8 mouse cellular contexts compared by ENCODE assay signal in the genomic region with DNA sequence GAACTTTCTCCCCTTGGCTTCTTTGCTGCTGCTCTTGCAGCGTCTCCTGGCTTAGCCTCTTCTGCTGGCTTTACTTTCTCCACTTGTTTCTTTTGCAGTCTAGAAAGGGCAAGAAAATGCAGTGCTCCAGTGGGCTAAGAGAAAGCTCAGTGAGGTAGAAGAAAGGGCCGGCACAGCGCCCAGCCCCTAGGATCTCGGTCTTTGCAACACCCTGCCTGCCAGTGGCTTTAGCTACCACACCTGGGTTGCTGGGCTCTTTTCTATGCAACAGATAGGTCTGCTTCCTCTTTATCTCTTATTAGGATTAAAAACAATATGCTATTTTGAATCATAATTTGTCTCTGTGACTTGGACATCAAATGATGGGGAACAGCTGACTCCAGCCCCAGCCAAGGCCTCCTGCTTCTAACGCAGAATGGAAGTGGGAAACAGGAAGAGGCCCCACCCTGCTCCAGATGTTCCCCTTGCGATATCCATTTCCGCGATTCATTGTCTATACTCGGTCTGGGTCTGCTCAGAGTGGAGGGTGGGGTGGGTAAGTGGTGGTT.
DNase-seq lines count a peak whose midpoint lies in the region; ATAC-seq and TF ChIP-seq lines count a peak whose summit lies in the region.

No protein-coding gene starts in this region.

- peak; percentile 47 for DNase-seq in kidney, adult 9 months
- DNase-seq in lung, postnatal 36 days: peak; percentile 61
- DNase-seq in thymus, adult 2 months: no peak
- no peak for DNase-seq in urinary bladder, postnatal 10 days (ENCODE audit: low spot score)
- no peak for DNase-seq in ovary, postnatal 36 days (ENCODE audit: low spot score)

- no peak for TF ChIP-seq CTCF in thymus, adult 2 months (IDR thresholded peaks at IDR 0.05; ENCODE audit: borderline replicate concordance, control insufficient read depth, extremely low read depth, insufficient read depth, low read length, poor library complexity)

- no peaks in the 10 kb centered on the region for H3K36me3 ChIP-seq in hindbrain, embryonic 16.5 days (ENCODE audit: control insufficient read depth, insufficient read depth, low read length)
- no peaks in the 10 kb centered on the region for H3K36me3 ChIP-seq in hindbrain, embryonic 13.5 days
- no peaks in the 10 kb centered on the region for H3K36me3 ChIP-seq in embryonic facial prominence, embryonic 13.5 days
- no peaks in the 10 kb centered on the region for H3K36me3 ChIP-seq in thymus, adult 2 months (ENCODE audit: control insufficient read depth, insufficient read depth, low read length)

- no peak overlapping the region for H3K4me2 ChIP-seq in hindbrain, embryonic 16.5 days (ENCODE audit: low read length)
- no peak overlapping the region for H3K4me2 ChIP-seq in hindbrain, embryonic 13.5 days
- H3K4me2 ChIP-seq in embryonic facial prominence, embryonic 13.5 days: 0 out of 2 replicates have a peak overlapping the region, but pooled peaks have one; percentile 11

- H3K4me1 ChIP-seq in hindbrain, embryonic 16.5 days (ENCODE audit: control insufficient read depth, insufficient read depth, low read depth, low read length): peaks cover 4% of the 10 kb centered on the region; the same call in 1 of the 2 replicates
- H3K4me1 ChIP-seq in hindbrain, embryonic 13.5 days (replicated peaks): peaks cover 7% of the 10 kb centered on the region; the same call in 1 of the 2 replicates
- peaks cover 13% of the 10 kb centered on the region for H3K4me1 ChIP-seq in embryonic facial prominence, embryonic 13.5 days
- H3K4me1 ChIP-seq in thymus, adult 2 months (replicated peaks; ENCODE audit: control insufficient read depth, insufficient read depth, low read length): no peaks in the 10 kb centered on the region; the same call in 1 of the 2 replicates

- TF ChIP-seq POLR2A in thymus, adult 2 months (IDR thresholded peaks at IDR 0.05; ENCODE audit: control insufficient read depth, extremely low read depth, insufficient read depth, low read length, poor library complexity): no peak

- no peak overlapping the region for H3K4me3 ChIP-seq in hindbrain, embryonic 16.5 days (ENCODE audit: low read length)
- H3K4me3 ChIP-seq in hindbrain, embryonic 13.5 days: no peak overlapping the region
- H3K4me3 ChIP-seq in embryonic facial prominence, embryonic 13.5 days: no peak overlapping the region
- no peak overlapping the region for H3K4me3 ChIP-seq in thymus, adult 2 months (ENCODE audit: control insufficient read depth, insufficient read depth, low read length)

- H3K27me3 ChIP-seq in hindbrain, embryonic 16.5 days (replicated peaks; ENCODE audit: control insufficient read depth, insufficient read depth, low read length): no peaks in the 10 kb centered on the region
- H3K27me3 ChIP-seq in hindbrain, embryonic 13.5 days: no peaks in the 10 kb centered on the region
- no peaks in the 10 kb centered on the region for H3K27me3 ChIP-seq in embryonic facial prominence, embryonic 13.5 days
- no peaks in the 10 kb centered on the region for H3K27me3 ChIP-seq in thymus, adult 2 months (ENCODE audit: control insufficient read depth, insufficient read depth, low read length)

- ATAC-seq in hindbrain, embryonic 16.5 days: peak; percentile 30; the same call in 1 of the 2 replicates
- ATAC-seq in hindbrain, embryonic 13.5 days (ENCODE audit: low FRiP score): no peak
- ATAC-seq in embryonic facial prominence, embryonic 13.5 days (ENCODE audit: insufficient number of reproducible peaks, insufficient read depth, low FRiP score, low TSS enrichment, low read depth): no peak

- H3K27ac ChIP-seq in hindbrain, embryonic 16.5 days (ENCODE audit: low read depth, low read length): no peak overlapping the region
- no peak overlapping the region for H3K27ac ChIP-seq in hindbrain, embryonic 13.5 days
- peak overlapping the region; percentile 23 for H3K27ac ChIP-seq in embryonic facial prominence, embryonic 13.5 days
- H3K27ac ChIP-seq in thymus, adult 2 months (ENCODE audit: control insufficient read depth, insufficient read depth, low read length): no peak overlapping the region

- 65% methylated on average over 9 of the region's 9 CpGs for WGBS in hindbrain, embryonic 16.5 days
- WGBS in hindbrain, embryonic 13.5 days: 71% methylated on average over 9 of the region's 9 CpGs
- 49% methylated on average over 9 of the region's 9 CpGs for WGBS in embryonic facial prominence, embryonic 13.5 days
- 70% methylated on average over 9 of the region's 9 CpGs for WGBS in thymus, adult 2 months

- no peak overlapping the region for H3K9ac ChIP-seq in hindbrain, embryonic 16.5 days (ENCODE audit: low read depth, low read length)
- no peak overlapping the region for H3K9ac ChIP-seq in hindbrain, embryonic 13.5 days
- 0 out of 2 replicates have a peak overlapping the region, but pooled peaks have one; percentile 16 for H3K9ac ChIP-seq in embryonic facial prominence, embryonic 13.5 days

- peaks cover 5% of the 10 kb centered on the region for H3K9me3 ChIP-seq in hindbrain, embryonic 16.5 days (ENCODE audit: control insufficient read depth, low read length)
- no peaks in the 10 kb centered on the region for H3K9me3 ChIP-seq in hindbrain, embryonic 13.5 days
- H3K9me3 ChIP-seq in embryonic facial prominence, embryonic 13.5 days: no peaks in the 10 kb centered on the region

Comparison
In these comparisons a context has a peak if more than half of its experiments do, and no peak if none do; other contexts are left out.
1. DNase-seq: peak in kidney, adult 9 months (single experiment) and lung, postnatal 36 days (single experiment); none in thymus, adult 2 months (single experiment), urinary bladder, postnatal 10 days (single experiment) and ovary, postnatal 36 days (single experiment).